8 mouse cellular contexts compared by ENCODE assay signal in the genomic region with DNA sequence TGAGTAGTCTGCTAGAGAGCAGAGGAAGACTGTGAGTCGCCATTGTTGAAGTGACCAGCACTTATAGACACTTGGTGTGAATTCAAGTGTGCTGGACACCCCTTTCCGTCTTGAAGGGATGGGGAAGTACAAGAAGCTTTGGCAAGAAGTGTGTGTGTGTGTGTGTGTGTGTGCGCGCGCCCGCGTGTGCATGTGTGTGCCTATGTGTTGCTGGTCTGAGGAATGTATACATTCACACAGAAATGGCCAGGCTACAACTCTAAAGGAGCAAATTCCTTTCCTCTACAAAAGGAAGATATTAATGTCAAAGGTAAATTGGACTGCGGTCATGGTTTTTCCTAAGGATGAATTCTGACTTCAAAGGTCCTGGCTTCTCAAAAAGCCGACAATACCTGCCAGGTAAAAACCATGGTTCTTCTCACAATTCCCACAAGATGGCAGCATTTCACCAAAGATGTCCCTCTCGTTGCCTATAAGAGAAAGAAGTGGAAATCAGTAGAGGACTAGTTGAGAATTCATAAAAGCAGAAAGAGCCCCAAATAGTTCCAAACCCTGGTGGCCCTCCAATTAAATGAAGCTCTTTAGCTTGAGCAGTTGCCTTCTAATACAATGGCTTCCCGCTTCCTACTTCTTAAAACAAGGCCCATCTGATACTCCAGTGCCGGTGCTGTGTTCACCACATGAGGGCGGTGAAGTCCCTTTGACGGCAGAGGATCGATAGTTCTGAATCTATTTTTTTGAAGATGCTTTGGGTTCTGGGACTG.
DNase-seq lines count a peak whose midpoint lies in the region; ATAC-seq lines count a peak whose summit lies in the region.

No protein-coding gene starts in this region.

- no peaks in the 10 kb centered on the region for H3K36me3 ChIP-seq in embryonic facial prominence, embryonic 10.5 days (replicated peaks)
- no peaks in the 10 kb centered on the region for H3K36me3 ChIP-seq in heart, embryonic 16.5 days (ENCODE audit: control insufficient read depth, insufficient read depth)
- H3K36me3 ChIP-seq in liver, embryonic 13.5 days: no peaks in the 10 kb centered on the region

- peaks cover 8% of the 10 kb centered on the region for H3K27me3 ChIP-seq in embryonic facial prominence, embryonic 10.5 days (replicated peaks; ENCODE audit: low read depth, poor library complexity, severe bottlenecking)
- no peaks in the 10 kb centered on the region; the same call in 1 of the 2 replicates for H3K27me3 ChIP-seq in heart, embryonic 16.5 days (ENCODE audit: control insufficient read depth, insufficient read depth, low read length)
- no peaks in the 10 kb centered on the region; the same call in 1 of the 2 replicates for H3K27me3 ChIP-seq in liver, embryonic 13.5 days

- H3K4me3 ChIP-seq in embryonic facial prominence, embryonic 10.5 days: no peak overlapping the region
- H3K4me3 ChIP-seq in heart, embryonic 16.5 days (ENCODE audit: low read length): peak overlapping the region; percentile 36
- H3K4me3 ChIP-seq in liver, embryonic 13.5 days (replicated peaks): no peak overlapping the region

- H3K27ac ChIP-seq in embryonic facial prominence, embryonic 10.5 days (replicated peaks): no peak overlapping the region
- no peak overlapping the region for H3K27ac ChIP-seq in heart, embryonic 16.5 days (ENCODE audit: low read length)
- no peak overlapping the region for H3K27ac ChIP-seq in liver, embryonic 13.5 days

- H3K9me3 ChIP-seq in embryonic facial prominence, embryonic 10.5 days: no peaks in the 10 kb centered on the region
- no peaks in the 10 kb centered on the region for H3K9me3 ChIP-seq in heart, embryonic 16.5 days (replicated peaks; ENCODE audit: control insufficient read depth, low read length)
- no peaks in the 10 kb centered on the region for H3K9me3 ChIP-seq in liver, embryonic 13.5 days (replicated peaks)

- H3K9ac ChIP-seq in heart, embryonic 16.5 days (ENCODE audit: low read length): no peak overlapping the region
- H3K9ac ChIP-seq in liver, embryonic 13.5 days: no peak overlapping the region

- H3K4me1 ChIP-seq in embryonic facial prominence, embryonic 10.5 days: no peaks in the 10 kb centered on the region
- H3K4me1 ChIP-seq in heart, embryonic 16.5 days (ENCODE audit: control insufficient read depth, insufficient read depth, low read length): no peaks in the 10 kb centered on the region
- no peaks in the 10 kb centered on the region for H3K4me1 ChIP-seq in liver, embryonic 13.5 days (replicated peaks)

- ATAC-seq in heart, embryonic 16.5 days (replicated peaks; ENCODE audit: extremely low read depth, insufficient read depth, low FRiP score): no peak; the same call in 1 of the 2 replicates
- ATAC-seq in liver, embryonic 13.5 days (ENCODE audit: low read depth): no peak

- WGBS in embryonic facial prominence, embryonic 10.5 days: 59% methylated on average over 15 of the region's 15 CpGs
- 50% methylated on average over 15 of the region's 15 CpGs for WGBS in heart, embryonic 16.5 days
- WGBS in liver, embryonic 13.5 days (ENCODE audit: insufficient replicate concordance): 48% methylated on average over 15 of the region's 15 CpGs

- peak overlapping the region; percentile 66 for H3K4me2 ChIP-seq in heart, embryonic 16.5 days (ENCODE audit: low read depth, low read length)
- no peak overlapping the region for H3K4me2 ChIP-seq in liver, embryonic 13.5 days

- DNase-seq in CD4-positive helper T cell, adult 2 months (ENCODE audit: low read depth, low spot score): peak; percentile 47
- peak; percentile 15 for DNase-seq in adrenal gland, adult 8-10 months
- peak; percentile 60 for DNase-seq in embryonic facial prominence, embryonic 10.5 days (ENCODE audit: low spot score)
- DNase-seq in kidney, postnatal 14 days: peak; percentile 60
- DNase-seq in liver, embryonic 13.5 days: peak; percentile 2
- peak; percentile 51 for DNase-seq in neural tube, embryonic 10.5 days (ENCODE audit: extremely low spot score, low spot score)
- DNase-seq in thymus, postnatal 25 days: peak; percentile 25

Comparison
In these comparisons a context has a peak if more than half of its experiments do, and no peak if none do; other contexts are left out.
1. DNase-seq: peak in every context shown above with its lines; median percentile 60 in embryonic facial prominence, embryonic 10.5 days; 60 in kidney, postnatal 14 days; 51 in neural tube, embryonic 10.5 days; 47 in CD4-positive helper T cell, adult 2 months; 25 in thymus, postnatal 25 days; 15 in adrenal gland, adult 8-10 months; 2 in liver, embryonic 13.5 days.